Mouse (Mus musculus) midbrain, postnatal 0 days (tissue): ENCODE results near the gene Sdc3. TPM values are rescaled to one million over a fixed set of nuclear protein-coding genes. Genes with fewer than 3 reads are reported as not detected.
A peak's percentile ranks its signal among the peaks of the same experiment; 100 is the strongest.

ENCODE experiments used
- ATAC-seq: fragments of 200-750 bp; cut with Nextera tagmentation; 2 replicates; pipeline ENCODE4 v1.8.0; 2017; ENCODE audit warnings: moderate number of reproducible peaks, mild to moderate bottlenecking, moderate TSS enrichment, moderate library complexity; ENCODE audit not compliant: low FRiP score
- DNase-seq: peaks from one replicate; pipeline ENCODE4 v3.0.0-alpha.2; 2015; ENCODE audit warnings: low spot score
- H3K27ac ChIP-seq: fragments of 300-500 bp; sonication (generic); 2 replicates; pipeline ENCODE4 v1.5.1; 2014; ENCODE audit warnings: low read depth, mild to moderate bottlenecking, low read length, mixed read lengths
- H3K27me3 ChIP-seq: fragments of 300-500 bp; sonication (generic); 2 replicates; pipeline ENCODE4 v1.6.1; 2014; ENCODE audit warnings: low read length, control low read depth, mixed read lengths; ENCODE audit not compliant: insufficient read depth
- H3K36me3 ChIP-seq: fragments of 300-500 bp; sonication (generic); 2 replicates; pipeline ENCODE4 v1.6.1; 2014; ENCODE audit warnings: low read length, control low read depth, mixed read lengths; ENCODE audit not compliant: insufficient read depth
- H3K4me1 ChIP-seq: fragments of 300-500 bp; sonication (generic); 2 replicates; pipeline ENCODE4 v1.6.1; 2014; ENCODE audit warnings: mild to moderate bottlenecking, control low read depth, antibody characterized with exemption, low read length, mixed read lengths; ENCODE audit not compliant: insufficient read depth
- H3K4me2 ChIP-seq: fragments of 300-500 bp; sonication (generic); 2 replicates; pipeline ENCODE4 v1.6.1; 2014; ENCODE audit warnings: low read depth, mild to moderate bottlenecking, low read length, mixed read lengths; ENCODE audit not compliant: poor library complexity, severe bottlenecking
- H3K4me3 ChIP-seq: fragments of 300-500 bp; sonication (generic); 2 replicates; pipeline ENCODE4 v1.5.1; 2014; ENCODE audit warnings: low read depth, mild to moderate bottlenecking, low read length, moderate library complexity
- H3K9ac ChIP-seq: fragments of 300-500 bp; sonication (generic); replicated peaks from 2 replicates; pipeline ENCODE4 v1.6.1; 2014; ENCODE audit warnings: mild to moderate bottlenecking, low read length, moderate library complexity, mixed read lengths; ENCODE audit not compliant: poor library complexity, severe bottlenecking
- H3K9me3 ChIP-seq: fragments of 300-500 bp; sonication (generic); 2 replicates; pipeline ENCODE4 v1.6.1; 2016; ENCODE audit warnings: low read length, control low read depth
- CTCF ChIP-seq: IDR thresholded peaks from 2 replicates; pipeline ENCODE4 v1.5.1; 2016; ENCODE audit warnings: antibody characterized with exemption, mild to moderate bottlenecking
- WGBS: fragments of 180-500 bp; shearing (Covaris S2); extraction: QIAGEN DNeasy Blood & Tissue Kit; methylation state at CpG from one replicate; pipeline ENCODE4 v1.1.7; 2014; 5-methylcytosine and 5-hydroxymethylcytosine counted together
- polyA plus RNA-seq: library from polyadenylated mRNA; unstranded; fragments of >200 nt; fragmentation: Nextera tagmentation; extraction: Ambion mirVana; gene quantifications from 2 replicates; pipeline ENCODE4 v1.2.1, GENCODE M21; 2015
- total RNA-seq: library from RNA; depleted of rRNA; stranded (reverse); fragments of >200 nt; gene quantifications from 2 replicates; pipeline ENCODE4 v1.2.3, GENCODE M21; 2014

Gene Sdc3
- total and polyA plus RNA-seq, 2 experiments from 2014 or later: 242 to 733 TPM

- 26% methylated on average over 4 of the region's 4 CpGs for WGBS
- peaks cover 7% of the 10 kb centered on the region for H3K36me3 ChIP-seq
- 0 out of 2 replicates have a peak, but pooled peaks cover 4% of the 10 kb centered on the region for H3K4me1 ChIP-seq
- peak; percentile 87 for TF ChIP-seq CTCF
- H3K9me3 ChIP-seq: no peaks in the 10 kb centered on the region
- H3K4me2 ChIP-seq: no peak overlapping the region
- peak; percentile 78 for DNase-seq
- H3K27me3 ChIP-seq: no peaks in the 10 kb centered on the region
- H3K27ac ChIP-seq: no peak overlapping the region
- no peak for ATAC-seq
- no peak overlapping the region for H3K4me3 ChIP-seq
- no peak overlapping the region for H3K9ac ChIP-seq
Measured at GRCm38 (mm10) chr4:130784755-130785154, 7.6 kb upstream of the Sdc3 start.

DNA sequence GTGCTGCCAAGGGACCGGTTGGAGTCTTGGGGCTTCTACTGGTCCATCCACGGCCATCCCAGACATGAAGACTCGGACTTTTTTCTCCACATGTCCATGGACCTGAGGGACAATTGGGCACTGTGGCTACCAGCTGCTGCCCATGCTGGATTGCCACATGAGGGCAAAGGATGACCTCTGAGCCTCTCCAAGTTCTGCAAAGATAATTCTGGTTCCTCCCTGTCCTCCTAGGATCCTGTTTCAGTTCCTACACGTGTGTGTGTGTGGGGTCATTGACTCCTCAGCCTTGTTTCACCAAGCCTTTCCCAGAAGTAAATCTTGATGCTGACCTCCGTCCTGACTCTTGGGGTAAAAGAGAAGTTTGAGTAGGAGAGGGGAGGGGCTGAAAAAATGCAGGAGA lies 4.8 kb upstream of the Sdc3 start:
- Histone ChIP-seq H3K27ac (no peak overlapping the region), H3K9ac (no peak overlapping the region), H3K9me3 (no peaks in the 10 kb centered on the region), H3K36me3 (no peaks in the 10 kb centered on the region), H3K4me1 (peaks cover 8% of the 10 kb centered on the region; the same call in 1 of the 2 replicates), H3K4me2 (no peak overlapping the region), H3K27me3 (no peaks in the 10 kb centered on the region), H3K4me3 (no peak overlapping the region)
- no peak for TF ChIP-seq CTCF
- ATAC-seq (no peak), DNase-seq (no peak)
- WGBS: 82% methylated on average over 5 of the region's 5 CpGs

GRCm38 (mm10) chr4:130790180-130790579 lies 2.2 kb upstream of the Sdc3 start:
- DNase-seq: peak; percentile 90
- peak; percentile 97 for TF ChIP-seq CTCF
- H3K9ac ChIP-seq: no peak overlapping the region
- no peaks in the 10 kb centered on the region for H3K9me3 ChIP-seq
- H3K4me1 ChIP-seq: peaks cover 24% of the 10 kb centered on the region
- H3K4me2 ChIP-seq: no peak overlapping the region
- H3K36me3 ChIP-seq: no peaks in the 10 kb centered on the region
- no peaks in the 10 kb centered on the region for H3K27me3 ChIP-seq
- H3K4me3 ChIP-seq: no peak overlapping the region
- no peak for ATAC-seq
- H3K27ac ChIP-seq: no peak overlapping the region
- WGBS: 12% methylated on average over 6 of the region's 6 CpGs

DNA sequence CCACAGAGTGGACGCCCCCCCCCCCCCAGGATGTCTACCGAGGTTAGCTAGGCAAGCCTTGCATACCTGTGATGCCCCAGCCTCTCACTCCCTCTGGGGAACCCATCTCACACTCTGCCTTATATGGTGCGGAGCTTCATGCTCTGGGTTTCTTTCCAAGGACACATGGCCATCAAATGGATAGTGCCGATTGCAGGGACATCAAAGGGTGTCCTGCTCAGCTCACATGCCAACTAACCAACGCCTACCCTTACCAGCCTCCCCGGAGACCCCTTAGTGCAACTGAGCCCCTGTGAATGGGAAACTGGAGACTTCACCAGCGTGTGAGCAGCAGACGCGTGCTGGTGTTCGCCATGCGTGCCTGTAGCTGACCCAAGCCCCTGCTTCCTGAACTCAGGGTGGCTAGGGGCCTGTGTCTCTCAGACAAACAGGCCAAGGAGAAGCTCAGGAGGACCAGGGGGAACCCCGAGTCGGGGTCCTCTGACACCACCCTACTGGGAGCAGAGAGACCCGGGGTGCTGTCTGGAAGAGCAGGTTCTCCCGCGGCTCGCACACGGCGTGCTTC lies 444 bp upstream of the Sdc3 start:
- TF ChIP-seq CTCF: no peak
- H3K4me1 ChIP-seq: peaks cover 35% of the 10 kb centered on the region
- no peaks in the 10 kb centered on the region for H3K27me3 ChIP-seq
- no peaks in the 10 kb centered on the region for H3K9me3 ChIP-seq
- 6% methylated on average over 19 of the region's 19 CpGs for WGBS
- ATAC-seq: peak; percentile 32
- peak overlapping the region; percentile 100 for H3K9ac ChIP-seq
- peak overlapping the region; percentile 98 for H3K4me3 ChIP-seq
- DNase-seq: no peak
- H3K27ac ChIP-seq: peak overlapping the region; percentile 78
- no peaks in the 10 kb centered on the region for H3K36me3 ChIP-seq
- H3K4me2 ChIP-seq: peak overlapping the region; percentile 94

- Histone ChIP-seq H3K27ac (peak overlapping the region; percentile 78; the same call in 1 of the 2 replicates), H3K4me3 (peak overlapping the region; percentile 98), H3K9me3 (no peaks in the 10 kb centered on the region), H3K9ac (peak overlapping the region; percentile 100), H3K36me3 (no peaks in the 10 kb centered on the region), H3K4me1 (peaks cover 45% of the 10 kb centered on the region), H3K27me3 (no peaks in the 10 kb centered on the region), H3K4me2 (peak overlapping the region; percentile 94)
- ATAC-seq (peak; percentile 51), DNase-seq (no peak)
- TF ChIP-seq CTCF: no peak
- 33% methylated on average over 7 of the region's 7 CpGs for WGBS
Measured at GRCm38 (mm10) chr4:130793180-130793501, 804 bp downstream of the Sdc3 start.

GRCm38 (mm10) chr4:130794771-130795170 lies 2.4 kb downstream of the Sdc3 start:
- peak overlapping the region; percentile 98 for H3K4me3 ChIP-seq
- H3K4me2 ChIP-seq: peak overlapping the region; percentile 79
- H3K9me3 ChIP-seq: no peaks in the 10 kb centered on the region
- no peak for DNase-seq
- no peak for TF ChIP-seq CTCF
- H3K27ac ChIP-seq: no peak overlapping the region
- peaks cover 57% of the 10 kb centered on the region for H3K4me1 ChIP-seq
- no peaks in the 10 kb centered on the region for H3K27me3 ChIP-seq
- H3K9ac ChIP-seq: peak overlapping the region; percentile 50; the same call in 1 of the 2 replicates
- ATAC-seq: no peak
- no peaks in the 10 kb centered on the region for H3K36me3 ChIP-seq
- WGBS: 45% methylated on average over 4 of the region's 4 CpGs
